Mouse (Mus musculus) liver, postnatal 0 days (tissue): ENCODE measurements around the gene Slbp. TPM values are rescaled to one million over a fixed set of nuclear protein-coding genes. Genes with fewer than 3 reads are reported as not detected.

ENCODE experiments used
- ATAC-seq: fragments of 200-750 bp; cut with Nextera tagmentation; 2 replicates; pipeline ENCODE4 v1.8.0; 2017; ENCODE audit warnings: mild to moderate bottlenecking, moderate library complexity
- DNase-seq: peaks from one replicate; pipeline ENCODE4 v3.0.0-alpha.2; 2016
- H3K27ac ChIP-seq: fragments of 300-500 bp; sonication (generic); 2 replicates; pipeline ENCODE4 v1.5.1; 2014; ENCODE audit warnings: antibody characterized with exemption, moderate library complexity, mild to moderate bottlenecking, low read depth
- H3K27me3 ChIP-seq: fragments of 300-500 bp; sonication (generic); 2 replicates; pipeline ENCODE4 v1.6.1; 2014; ENCODE audit warnings: low read length, control low read depth, mixed read lengths; ENCODE audit not compliant: insufficient read depth
- H3K36me3 ChIP-seq: fragments of 300-500 bp; sonication (generic); replicated peaks from 2 replicates; pipeline ENCODE4 v1.6.1; 2014; ENCODE audit warnings: mild to moderate bottlenecking, control low read depth, low read length, moderate library complexity, mixed read lengths; ENCODE audit not compliant: insufficient read depth
- H3K4me1 ChIP-seq: fragments of 300-500 bp; sonication (generic); 2 replicates; pipeline ENCODE4 v1.6.1; 2014; ENCODE audit warnings: antibody characterized with exemption, mild to moderate bottlenecking, control low read depth; ENCODE audit not compliant: insufficient read depth
- H3K4me2 ChIP-seq: fragments of 300-500 bp; sonication (generic); 2 replicates; pipeline ENCODE4 v1.6.1; 2014; ENCODE audit warnings: low read depth, mild to moderate bottlenecking, low read length, moderate library complexity, mixed read lengths
- H3K4me3 ChIP-seq: fragments of 300-500 bp; sonication (generic); 2 replicates; pipeline ENCODE4 v1.5.1; 2014; ENCODE audit warnings: low read depth, low read length
- H3K9ac ChIP-seq: fragments of 300-500 bp; sonication (generic); replicated peaks from 2 replicates; pipeline ENCODE4 v1.6.1; 2014; ENCODE audit warnings: mild to moderate bottlenecking, moderate library complexity
- H3K9me3 ChIP-seq: fragments of 300-500 bp; sonication (generic); 2 replicates; pipeline ENCODE4 v1.6.1; 2016; ENCODE audit warnings: mild to moderate bottlenecking, control low read depth, low read length, mixed read lengths
- CTCF ChIP-seq: sonication (generic); IDR thresholded peaks from 2 replicates; pipeline ENCODE4 v1.5.1; 2016; ENCODE audit warnings: antibody characterized with exemption, low read depth
- EP300 ChIP-seq: IDR thresholded peaks from 2 replicates; pipeline ENCODE4 v1.6.1; 2016; ENCODE audit warnings: antibody characterized with exemption, low read depth, mild to moderate bottlenecking
- WGBS: fragments of 180-500 bp; shearing (Covaris S2); extraction: QIAGEN DNeasy Blood & Tissue Kit; methylation state at CpG from one replicate; pipeline ENCODE4 v1.1.7; 2014; ENCODE audit not compliant: insufficient replicate concordance; 5-methylcytosine and 5-hydroxymethylcytosine counted together
- polyA plus RNA-seq: library from polyadenylated mRNA; unstranded; fragments of >200 nt; fragmentation: Nextera tagmentation; extraction: Ambion mirVana; gene quantifications from 2 replicates; pipeline ENCODE4 v1.2.1, GENCODE M21; 2015

The Slbp gene
- polyA plus RNA-seq, 1 experiment from 2014 or later, result 150 TPM

- Histone ChIP-seq H3K36me3 (no peaks in the 10 kb centered on the region), H3K9me3 (no peaks in the 10 kb centered on the region), H3K4me3 (peak overlapping the region; percentile 68), H3K27me3 (no peaks in the 10 kb centered on the region), H3K4me1 (peaks cover 23% of the 10 kb centered on the region), H3K4me2 (peak overlapping the region; percentile 92), H3K27ac (peak overlapping the region; percentile 85), H3K9ac (peak overlapping the region; percentile 88)
- TF ChIP-seq CTCF, result no peak
- under 1% methylated on average over 24 of the region's 24 CpGs for WGBS
- ATAC-seq (peak; percentile 33), DNase-seq (peak; percentile 70)
Observed at GRCm38 (mm10) chr5:33628820-33629300, 23.5 kb downstream of the Slbp start.

GRCm38 (mm10) chr5:33627968-33628367 lies 24.4 kb downstream of the Slbp start:
- Histone ChIP-seq H3K36me3 (peaks cover 3% of the 10 kb centered on the region; the same call in 1 of the 2 replicates), H3K9ac (no peak overlapping the region), H3K27me3 (no peaks in the 10 kb centered on the region), H3K4me3 (peak overlapping the region; percentile 68), H3K4me1 (peaks cover 23% of the 10 kb centered on the region), H3K9me3 (no peaks in the 10 kb centered on the region), H3K4me2 (peak overlapping the region; percentile 92), H3K27ac (no peak overlapping the region)
- ATAC-seq (no peak), DNase-seq (no peak)
- TF ChIP-seq CTCF (no peak), EP300 (no peak)
- 17% methylated on average over 4 of the region's 4 CpGs for WGBS

- Histone ChIP-seq H3K27me3 (no peaks in the 10 kb centered on the region), H3K4me3 (no peak overlapping the region), H3K9me3 (no peaks in the 10 kb centered on the region), H3K36me3 (peaks cover 8% of the 10 kb centered on the region; the same call in 1 of the 2 replicates), H3K4me1 (peaks cover 11% of the 10 kb centered on the region), H3K9ac (no peak overlapping the region), H3K27ac (no peak overlapping the region), H3K4me2 (no peak overlapping the region)
- no peak for TF ChIP-seq CTCF
- no peak for TF ChIP-seq EP300
- WGBS, result 74% methylated on average over 3 of the region's 3 CpGs
- ATAC-seq, result no peak
- no peak for DNase-seq
Observed at GRCm38 (mm10) chr5:33623766-33624165, 28.6 kb downstream of the Slbp start.

GRCm38 (mm10) chr5:33622671-33623070 lies 29.7 kb downstream of the Slbp start:
- Histone ChIP-seq H3K9me3 (no peaks in the 10 kb centered on the region), H3K36me3 (peaks cover 8% of the 10 kb centered on the region; the same call in 1 of the 2 replicates), H3K4me2 (no peak overlapping the region), H3K4me1 (peaks cover 4% of the 10 kb centered on the region; the same call in 1 of the 2 replicates), H3K27ac (no peak overlapping the region), H3K9ac (no peak overlapping the region), H3K4me3 (no peak overlapping the region), H3K27me3 (no peaks in the 10 kb centered on the region)
- DNase-seq (no peak), ATAC-seq (no peak)
- TF ChIP-seq EP300 (no peak), CTCF (no peak)
- WGBS, result 78% methylated on average over 2 of the region's 2 CpGs

- 74% methylated on average over 6 of the region's 6 CpGs for WGBS
Observed at GRCm38 (mm10) chr5:33614391-33614790, 38.0 kb downstream of the Slbp start.

GRCm38 (mm10) chr5:33611795-33612194 lies 40.6 kb downstream of the Slbp start:
- 90% methylated on average over 1 of the region's 1 CpGs for WGBS
- Histone ChIP-seq H3K27me3 (no peaks in the 10 kb centered on the region), H3K9me3 (no peaks in the 10 kb centered on the region), H3K9ac (no peak overlapping the region), H3K4me3 (no peak overlapping the region), H3K4me2 (no peak overlapping the region), H3K4me1 (no peaks in the 10 kb centered on the region), H3K36me3 (peaks cover 35% of the 10 kb centered on the region), H3K27ac (no peak overlapping the region)
- DNase-seq, result no peak
- TF ChIP-seq EP300 (no peak), CTCF (no peak)
- ATAC-seq, result no peak

More at GRCm38 (mm10) chr5:33614391-33614790, 38.0 kb downstream of the Slbp start:
- ATAC-seq (no peak), DNase-seq (no peak)
- H3K9ac ChIP-seq, result no peak overlapping the region
- no peak for TF ChIP-seq EP300
- no peak for TF ChIP-seq CTCF
- no peak overlapping the region for H3K4me2 ChIP-seq
- H3K4me3 ChIP-seq, result no peak overlapping the region
- H3K27ac ChIP-seq, result no peak overlapping the region
- H3K36me3 ChIP-seq, result peaks cover 22% of the 10 kb centered on the region
- H3K27me3 ChIP-seq, result no peaks in the 10 kb centered on the region
- no peaks in the 10 kb centered on the region for H3K9me3 ChIP-seq
- no peaks in the 10 kb centered on the region for H3K4me1 ChIP-seq
